Mouse (Mus musculus) kidney, adult 2 months (tissue): ENCODE data around the gene 9430097D07Rik. TPM values are rescaled to one million over a fixed set of nuclear protein-coding genes. Genes with fewer than 3 reads are reported as not detected.
A peak's percentile ranks its signal among the peaks of the same experiment; 100 is the strongest.

Experiments used
- DNase-seq: peaks from one replicate; pipeline ENCODE4 v3.0.0; 2021
- H3K27ac ChIP-seq: fragments of 200-500 bp; 2 replicates; pipeline ENCODE4 v1.5.1; 2012; ENCODE audit warnings: low read depth, low read length, control low read depth, inconsistent platforms; ENCODE audit not compliant: insufficient read depth
- H3K27me3 ChIP-seq: fragments of 200-500 bp; replicated peaks from 2 replicates; pipeline ENCODE4 v1.6.1; 2012; ENCODE audit warnings: mild to moderate bottlenecking, moderate library complexity, low read length, inconsistent platforms; ENCODE audit not compliant: control insufficient read depth, insufficient read depth
- H3K36me3 ChIP-seq: fragments of 200-500 bp; 2 replicates; pipeline ENCODE4 v1.6.1; 2012; ENCODE audit warnings: mild to moderate bottlenecking, moderate library complexity, low read length, inconsistent platforms; ENCODE audit not compliant: control insufficient read depth, insufficient read depth
- H3K4me1 ChIP-seq: fragments of 200-500 bp; 2 replicates; pipeline ENCODE4 v1.6.1; 2011; ENCODE audit warnings: low read length; ENCODE audit not compliant: control insufficient read depth, insufficient read depth
- H3K4me3 ChIP-seq: fragments of 200-500 bp; 2 replicates; pipeline ENCODE4 v1.5.1; 2011; ENCODE audit warnings: mild to moderate bottlenecking, low read depth, low read length, control low read depth; ENCODE audit not compliant: insufficient read depth
- CTCF ChIP-seq: fragments of 200-500 bp; conservative IDR thresholded peaks from 2 replicates; pipeline ENCODE4 v1.5.1; 2011; ENCODE audit warnings: low read depth, mild to moderate bottlenecking, control low read depth, low read length, moderate library complexity, mixed read lengths; ENCODE audit not compliant: insufficient read depth, insufficient read length
- POLR2A ChIP-seq: fragments of 200-500 bp; IDR thresholded peaks from one replicate; pipeline ENCODE4 v1.6.1; 2011; ENCODE audit warnings: low read depth, low read length, control low read depth
- WGBS: fragments of 180-500 bp; shearing (Covaris S2); methylation state at CpG from one replicate; pipeline ENCODE4 v1.1.7; 2018; 5-methylcytosine and 5-hydroxymethylcytosine counted together
- polyA plus RNA-seq: library from polyadenylated mRNA; depleted of rRNA; stranded (reverse); fragments of >200 nt; gene quantifications from 2 replicates; pipeline ENCODE4 v1.2.3, GENCODE M21; 2012

The 9430097D07Rik gene
- polyA plus RNA-seq, 1 experiment: not detected

DNA sequence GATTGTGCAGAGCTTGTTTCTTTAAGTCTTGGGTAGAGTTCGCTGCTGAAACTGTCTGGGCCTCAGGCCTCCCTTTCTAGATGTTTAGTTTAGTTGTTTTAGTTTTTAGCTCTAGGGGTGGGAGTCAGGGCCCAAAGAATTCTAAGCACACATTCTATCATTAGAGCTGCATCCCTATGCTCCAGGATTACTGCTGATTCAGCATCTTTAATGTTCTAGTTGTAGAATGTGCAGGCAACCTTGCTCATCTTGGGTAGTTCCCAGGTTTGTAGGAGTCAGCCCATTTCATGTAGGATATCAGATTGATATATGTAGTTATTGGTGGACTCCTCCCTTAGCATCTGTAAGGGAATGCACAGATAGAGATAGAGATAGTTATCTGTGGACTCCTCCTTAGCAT, 41.6 kb upstream of the 9430097D07Rik start:
- DNase-seq: no peak
- TF ChIP-seq CTCF (no peak), POLR2A (no peak)
- no peak overlapping the region for H3K4me3 ChIP-seq
- no peak overlapping the region for H3K27ac ChIP-seq
- H3K27me3 ChIP-seq: no peaks in the 10 kb centered on the region
- 0 out of 2 replicates have a peak, but pooled peaks cover 6% of the 10 kb centered on the region for H3K4me1 ChIP-seq
- no peaks in the 10 kb centered on the region for H3K36me3 ChIP-seq
- WGBS: 97% methylated on average over 1 of the region's 1 CpGs

DNA sequence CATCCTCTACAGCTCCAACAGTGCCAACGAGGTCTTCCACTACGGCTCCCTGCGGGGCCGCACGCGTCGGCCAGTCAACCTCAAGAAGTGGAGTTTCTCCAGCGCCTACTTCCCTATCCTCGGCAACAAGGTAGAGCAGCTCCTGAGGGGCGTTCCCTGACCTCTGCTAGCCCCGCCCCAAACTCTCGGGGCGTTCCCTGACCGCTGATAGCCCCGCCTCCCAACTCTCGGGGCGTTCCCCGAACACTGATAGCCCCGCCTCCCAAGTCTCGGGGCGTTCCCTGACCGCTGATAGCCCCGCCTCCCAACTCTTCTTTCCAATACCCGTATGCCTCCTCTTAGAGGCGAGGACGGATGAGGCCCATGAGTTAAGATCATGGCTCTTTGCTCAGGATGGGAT, 36.8 kb upstream of the 9430097D07Rik start:
- DNase-seq: no peak
- Histone ChIP-seq H3K27me3 (no peaks in the 10 kb centered on the region), H3K36me3 (no peaks in the 10 kb centered on the region), H3K27ac (no peak overlapping the region), H3K4me1 (peaks cover 2% of the 10 kb centered on the region; the same call in 1 of the 2 replicates), H3K4me3 (no peak overlapping the region)
- WGBS: 83% methylated on average over 26 of the region's 26 CpGs
- TF ChIP-seq CTCF (no peak), POLR2A (no peak)

DNA sequence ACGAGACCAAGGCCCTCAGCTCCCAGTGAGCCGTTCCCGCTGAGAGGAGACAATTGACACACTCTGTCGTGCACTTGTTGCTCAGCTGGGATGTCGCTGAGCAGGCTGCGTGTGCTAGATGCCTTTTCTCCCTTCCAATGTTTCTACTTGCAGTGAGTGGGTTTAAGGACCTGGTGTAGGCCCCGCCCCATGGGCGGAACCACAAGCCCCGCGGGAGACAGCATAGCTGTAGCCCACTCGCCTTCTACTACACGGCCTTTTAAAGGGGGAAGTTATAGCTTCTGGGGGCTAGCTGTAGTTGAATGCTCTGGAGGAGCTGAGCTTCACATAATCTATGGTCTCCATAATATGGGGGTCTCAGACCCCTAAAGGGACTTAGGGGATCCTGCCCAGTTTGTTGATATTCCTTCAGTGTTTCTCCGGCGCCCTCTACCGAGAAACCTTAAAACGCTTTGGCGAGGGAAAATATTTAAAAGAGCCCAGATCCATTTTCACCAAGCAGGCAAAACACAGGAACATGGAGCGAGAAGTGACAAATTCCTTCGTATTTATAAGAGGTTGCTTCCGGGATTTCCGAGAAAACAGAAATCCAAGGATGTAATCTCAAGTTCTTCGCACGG, 35.2 kb upstream of the 9430097D07Rik start:
- Histone ChIP-seq H3K4me3 (peak overlapping the region; percentile 23; the same call in 1 of the 2 replicates), H3K27ac (no peak overlapping the region), H3K36me3 (no peaks in the 10 kb centered on the region), H3K27me3 (no peaks in the 10 kb centered on the region), H3K4me1 (peaks cover 2% of the 10 kb centered on the region; the same call in 1 of the 2 replicates)
- TF ChIP-seq POLR2A (no peak), CTCF (peak; percentile 33; the same call in 1 of the 2 replicates)
- 14% methylated on average over 23 of the region's 23 CpGs for WGBS
- peak; percentile 46 for DNase-seq

DNA sequence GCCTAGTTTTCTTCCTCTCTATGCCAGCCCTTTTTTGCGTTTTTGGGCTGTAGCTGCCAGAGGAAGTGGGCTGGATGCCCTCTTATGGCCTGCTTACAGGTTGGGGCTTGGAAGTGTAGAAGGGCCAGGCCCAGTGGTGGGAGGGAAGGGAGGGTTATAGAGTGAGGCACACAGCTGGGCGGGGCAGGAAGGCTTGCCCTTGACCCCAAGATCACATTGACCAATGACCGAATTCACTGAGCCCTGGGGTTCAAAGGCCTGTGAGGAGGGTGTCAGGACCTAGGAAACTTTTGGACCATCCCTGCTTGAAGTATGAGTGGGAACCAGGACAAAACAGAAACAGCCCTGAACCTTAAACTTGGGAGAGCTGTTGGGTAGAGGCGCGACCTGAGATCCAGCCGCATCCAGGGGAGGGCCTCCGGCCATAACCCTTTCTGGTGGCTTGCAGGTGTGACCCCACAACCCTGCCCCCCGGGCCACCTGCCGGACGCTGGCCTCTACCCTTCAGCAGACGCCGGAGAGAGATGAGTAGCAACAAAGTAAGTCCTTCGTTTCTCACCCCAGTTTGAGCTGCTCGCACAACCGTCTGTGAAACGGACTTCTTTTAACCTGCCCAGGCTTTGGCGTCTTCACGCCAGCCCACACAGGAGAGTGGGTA, 33.4 kb upstream of the 9430097D07Rik start:
- 68% methylated on average over 18 of the region's 18 CpGs for WGBS
- H3K4me3 ChIP-seq: peak overlapping the region; percentile 16; the same call in 1 of the 2 replicates

DNA sequence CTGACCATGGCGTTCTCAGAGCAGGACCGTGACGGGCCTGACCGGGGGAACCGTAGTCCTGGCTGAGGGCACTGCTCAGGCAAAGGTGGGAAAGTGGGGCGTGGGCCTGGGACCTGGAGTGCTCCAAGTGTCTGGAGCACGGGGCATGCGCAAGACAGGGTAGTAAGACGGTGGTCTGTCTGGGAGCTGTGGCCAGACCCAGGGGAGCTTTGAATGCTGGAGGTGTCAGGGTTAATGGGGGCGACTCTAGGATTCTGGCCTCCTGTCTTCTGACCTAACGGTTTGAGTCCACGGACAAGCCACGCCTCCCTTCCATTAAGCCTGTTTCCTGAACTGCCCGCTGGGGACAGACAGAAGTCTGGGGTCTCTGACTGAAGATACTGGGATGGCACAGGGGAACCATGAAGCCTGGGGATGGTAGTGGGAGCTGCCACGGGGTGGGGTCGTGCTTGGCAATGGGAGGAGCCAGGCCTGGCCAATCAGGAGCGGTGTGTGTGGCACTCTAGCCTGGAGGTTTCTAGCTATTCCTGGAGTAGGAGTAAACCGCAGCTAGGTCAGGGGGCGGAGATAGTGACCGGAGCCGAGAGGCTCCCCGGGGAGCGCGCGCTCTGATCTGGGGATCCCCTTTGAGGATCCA, 32.8 kb upstream of the 9430097D07Rik start:
- Histone ChIP-seq H3K36me3 (no peaks in the 10 kb centered on the region), H3K27me3 (no peaks in the 10 kb centered on the region), H3K4me3 (peak overlapping the region; percentile 65; the same call in 1 of the 2 replicates), H3K27ac (no peak overlapping the region), H3K4me1 (peaks cover 2% of the 10 kb centered on the region; the same call in 1 of the 2 replicates)
- WGBS: 11% methylated on average over 25 of the region's 25 CpGs
- DNase-seq: peak; percentile 69
- TF ChIP-seq POLR2A: no peak
- TF ChIP-seq CTCF: no peak

More for the DNA sequence above, 33.4 kb upstream of the 9430097D07Rik start:
- no peak for DNase-seq
- Histone ChIP-seq H3K27ac (peak overlapping the region; percentile 3; the same call in 1 of the 2 replicates), H3K27me3 (no peaks in the 10 kb centered on the region), H3K4me1 (peaks cover 2% of the 10 kb centered on the region; the same call in 1 of the 2 replicates), H3K36me3 (no peaks in the 10 kb centered on the region)
- no peak for TF ChIP-seq POLR2A
- no peak for TF ChIP-seq CTCF

DNA sequence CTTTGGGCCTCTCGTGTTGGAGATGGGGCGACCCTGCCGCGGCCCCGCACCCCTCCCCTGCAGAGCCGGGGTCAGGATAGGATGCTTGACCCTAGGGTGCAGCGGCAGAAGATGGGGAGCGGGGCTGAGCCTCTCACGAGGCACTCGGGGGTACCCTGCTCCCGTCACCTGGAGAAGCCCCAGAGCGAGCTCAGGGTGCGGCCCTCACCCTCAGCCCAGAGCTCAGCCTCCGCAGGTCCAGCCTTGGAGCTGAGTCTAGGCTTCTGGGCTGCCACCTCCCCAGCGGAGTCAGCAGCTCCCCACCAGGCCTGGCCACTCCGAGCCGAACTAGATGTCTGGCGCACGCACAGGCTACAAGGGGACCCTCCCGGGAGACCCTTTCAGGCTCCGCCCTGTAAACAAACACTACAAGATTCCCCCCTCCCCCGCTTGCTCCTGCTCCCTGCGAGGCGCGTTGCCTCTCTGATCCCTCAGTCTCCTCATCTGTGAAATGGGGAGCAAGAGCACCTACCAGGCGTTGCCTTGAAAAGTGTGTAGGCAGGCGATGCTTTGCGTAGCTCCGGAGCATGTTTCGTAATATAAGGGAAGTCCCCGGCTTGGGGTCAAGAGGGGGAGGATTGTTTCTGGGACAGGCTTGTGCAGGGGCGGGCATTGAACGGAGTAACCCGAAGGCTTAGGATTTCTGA, 31.9 kb upstream of the 9430097D07Rik start:
- TF ChIP-seq POLR2A (no peak), CTCF (no peak)
- 10% methylated on average over 34 of the region's 34 CpGs for WGBS

More for the DNA sequence above, 31.9 kb upstream of the 9430097D07Rik start:
- Histone ChIP-seq H3K4me3 (peak overlapping the region; percentile 65), H3K4me1 (peaks cover 2% of the 10 kb centered on the region; the same call in 1 of the 2 replicates), H3K27ac (peak overlapping the region; percentile 15; the same call in 1 of the 2 replicates), H3K27me3 (no peaks in the 10 kb centered on the region), H3K36me3 (no peaks in the 10 kb centered on the region)
- DNase-seq: peak; percentile 24
